Comparison of ENCODE assay signal across 10 mouse cellular contexts in genomic region chr17:56550784-56551475, GRCm38 (mm10). TPM values are rescaled to one million over a fixed set of nuclear protein-coding genes. Genes with fewer than 3 reads are reported as not detected.
A peak's percentile ranks its signal among the peaks of the same experiment; 100 is the strongest.
DNase-seq lines count a peak whose midpoint lies in the region; ATAC-seq and TF ChIP-seq lines count a peak whose summit lies in the region.
"Had no signal": no experiment of that assay in that cellular context is flagged by ENCODE, and none has a peak within 500 bp of the region (broad histone marks: within the 10 kb centered on the region; RNA-seq: fewer than 3 reads in every experiment).

No protein-coding gene starts in this region.

- WGBS in stomach, postnatal 0 days = 56% methylated on average over 12 of the region's 12 CpGs

- H3K27ac ChIP-seq in stomach, postnatal 0 days (replicated peaks) = peak overlapping the region; percentile 61
- H3K27ac ChIP-seq: limb, embryonic 15.5 days had no signal

- no peaks in the 10 kb centered on the region for H3K4me1 ChIP-seq in stomach, postnatal 0 days (replicated peaks; ENCODE audit: control insufficient read depth, insufficient read depth)

- no peak for TF ChIP-seq EP300 in stomach, postnatal 0 days (optimal IDR thresholded peaks at IDR 0.05)

- no peak overlapping the region for H3K9ac ChIP-seq in stomach, postnatal 0 days (ENCODE audit: low read length)
- H3K9ac ChIP-seq: limb, embryonic 15.5 days had no signal

- H3K4me2 ChIP-seq in stomach, postnatal 0 days (replicated peaks; ENCODE audit: low read depth) = no peak overlapping the region
- H3K4me2 ChIP-seq: limb, embryonic 15.5 days had no signal

- DNase-seq in cerebellum, postnatal 25 days = peak; percentile 27 to 40
- no peak for DNase-seq in cerebellum, adult 8-10 months
- peak; percentile 3 for DNase-seq in right cerebral cortex, postnatal 25 days
- DNase-seq in right cerebral cortex, adult 18-20 months = no peak
- peak; percentile 23 for DNase-seq in lung, postnatal 25 days (ENCODE audit: low spot score)
- DNase-seq in stomach, postnatal 0 days (ENCODE audit: low spot score) = peak; percentile 53
- DNase-seq in thymus, postnatal 4 days = no peak

- no peak for TF ChIP-seq CTCF in stomach, postnatal 0 days (IDR thresholded peaks at IDR 0.05; ENCODE audit: low read depth)

- no peaks in the 10 kb centered on the region for H3K9me3 ChIP-seq in stomach, postnatal 0 days (ENCODE audit: control insufficient read depth, low read length)
- H3K9me3 ChIP-seq: limb, embryonic 15.5 days had no signal

- no peak overlapping the region for H3K4me3 ChIP-seq in stomach, postnatal 0 days (ENCODE audit: low read depth, low read length)
- H3K4me3 ChIP-seq: limb, embryonic 15.5 days had no signal

- H3K36me3 ChIP-seq in stomach, postnatal 0 days (ENCODE audit: control insufficient read depth, insufficient read depth, low read length) = no peaks in the 10 kb centered on the region
- H3K36me3 ChIP-seq: limb, embryonic 15.5 days had no signal

- ATAC-seq in stomach, postnatal 0 days (ENCODE audit: low FRiP score, low TSS enrichment) = no peak
- ATAC-seq in erythroid progenitor cell, adult 5-6 weeks (replicated peaks; ENCODE audit: low FRiP score, poor library complexity, severe bottlenecking) = no peak

- H3K27me3 ChIP-seq in stomach, postnatal 0 days (ENCODE audit: control insufficient read depth, insufficient read depth, low read length) = no peaks in the 10 kb centered on the region
- H3K27me3 ChIP-seq: limb, embryonic 15.5 days had no signal

RNA-seq across cellular contexts. Expression of gene Gm20219, which starts 3.3 kb away (rescaled TPM):
- polyA plus RNA-seq in stomach, postnatal 0 days (2015; fragmentation: Nextera tagmentation; extraction: Ambion mirVana) = 15.9 and 19.2 TPM in 2 replicates
- total RNA-seq in erythroid progenitor cell, adult 5-6 weeks (2015; ENCODE audit: low replicate concordance) = 6.1 TPM in 1 of 2 replicates, not detected in the other
- 1.2 TPM in 1 of 2 replicates, not detected in the other for total RNA-seq in erythroid progenitor cell, adult 5-6 weeks (2017; ENCODE audit: low replicate concordance)

RNA-seq across cellular contexts. Expression of gene Safb2, which starts 33.5 kb away (rescaled TPM):
- 25.4 and 28.8 TPM in 2 replicates for polyA plus RNA-seq in stomach, postnatal 0 days (2015; fragmentation: Nextera tagmentation; extraction: Ambion mirVana)
- total RNA-seq in erythroid progenitor cell, adult 5-6 weeks (2015; ENCODE audit: low replicate concordance) = 107 and 153 TPM in 2 replicates
- 350 and 385 TPM in 2 replicates for total RNA-seq in erythroid progenitor cell, adult 5-6 weeks (2017; ENCODE audit: low replicate concordance)

RNA-seq across cellular contexts. Expression of gene Safb, which starts 33.7 kb away (rescaled TPM):
- polyA plus RNA-seq in stomach, postnatal 0 days (2015; fragmentation: Nextera tagmentation; extraction: Ambion mirVana) = 34.7 and 38.6 TPM in 2 replicates
- 120 and 141 TPM in 2 replicates for total RNA-seq in erythroid progenitor cell, adult 5-6 weeks (2015; ENCODE audit: low replicate concordance)
- total RNA-seq in erythroid progenitor cell, adult 5-6 weeks (2017; ENCODE audit: low replicate concordance) = 189 and 314 TPM in 2 replicates

RNA-seq across cellular contexts. Expression of gene Znrf4, which starts 38.7 kb away (rescaled TPM):
- polyA plus RNA-seq in stomach, postnatal 0 days (2015; fragmentation: Nextera tagmentation; extraction: Ambion mirVana) = not detected in 2 replicates
- total RNA-seq in erythroid progenitor cell, adult 5-6 weeks (2015; ENCODE audit: low replicate concordance) = not detected in 2 replicates
- not detected in 2 replicates for total RNA-seq in erythroid progenitor cell, adult 5-6 weeks (2017; ENCODE audit: low replicate concordance)
- polyA plus RNA-seq: heart, postnatal 0 days; limb, embryonic 15.5 days had no signal

RNA-seq across cellular contexts. Expression of gene 2410015M20Rik, which starts 58.6 kb away (rescaled TPM):
- 327 and 335 TPM in 2 replicates for polyA plus RNA-seq in stomach, postnatal 0 days (2015; fragmentation: Nextera tagmentation; extraction: Ambion mirVana)
- total RNA-seq in erythroid progenitor cell, adult 5-6 weeks (2015; ENCODE audit: low replicate concordance) = 21.8 and 29.9 TPM in 2 replicates
- 20.7 and 33.0 TPM in 2 replicates for total RNA-seq in erythroid progenitor cell, adult 5-6 weeks (2017; ENCODE audit: low replicate concordance)

Comparison
In these comparisons a context has a peak if more than half of its experiments do, and no peak if none do; other contexts are left out.
1. DNase-seq: peak in cerebellum, postnatal 25 days (2 of 2), right cerebral cortex, postnatal 25 days (single experiment), lung, postnatal 25 days (single experiment) and stomach, postnatal 0 days (single experiment); none in cerebellum, adult 8-10 months (single experiment), right cerebral cortex, adult 18-20 months (single experiment) and thymus, postnatal 4 days (single experiment).